ENCODE assay signal across 8 mouse cellular contexts in genomic region chr5:115163563-115163962, GRCm38 (mm10). TPM values are rescaled to one million over a fixed set of nuclear protein-coding genes. Genes with fewer than 3 reads are reported as not detected.
DNase-seq lines count a peak whose midpoint lies in the region; ATAC-seq and TF ChIP-seq lines count a peak whose summit lies in the region.

No protein-coding gene starts in this region.

- no peak for ATAC-seq in embryonic facial prominence, embryonic 14.5 days (ENCODE audit: low read depth)
- no peak for ATAC-seq in liver, embryonic 12.5 days

- no peaks in the 10 kb centered on the region for H3K36me3 ChIP-seq in embryonic facial prominence, embryonic 14.5 days (ENCODE audit: control insufficient read depth, insufficient read depth, low read length)
- no peaks in the 10 kb centered on the region for H3K36me3 ChIP-seq in kidney, adult 2 months (ENCODE audit: control insufficient read depth, insufficient read depth, low read length)
- H3K36me3 ChIP-seq in liver, embryonic 12.5 days: no peaks in the 10 kb centered on the region

- no peaks in the 10 kb centered on the region for H3K4me1 ChIP-seq in embryonic facial prominence, embryonic 14.5 days (ENCODE audit: control insufficient read depth, insufficient read depth, low read length)
- H3K4me1 ChIP-seq in kidney, adult 2 months (ENCODE audit: control insufficient read depth, insufficient read depth, low read length): peaks cover 7% of the 10 kb centered on the region
- H3K4me1 ChIP-seq in liver, embryonic 12.5 days: peaks cover 65% of the 10 kb centered on the region

- TF ChIP-seq POLR2A in kidney, adult 2 months (IDR thresholded peaks at IDR 0.05; ENCODE audit: low read depth, low read length): no peak

- WGBS in embryonic facial prominence, embryonic 14.5 days: 44% methylated on average over 8 of the region's 8 CpGs
- 39% methylated on average over 8 of the region's 8 CpGs for WGBS in kidney, adult 2 months
- 40% methylated on average over 8 of the region's 8 CpGs for WGBS in liver, embryonic 12.5 days (ENCODE audit: insufficient replicate concordance)

- 0 out of 2 replicates have a peak overlapping the region, but pooled peaks have one; percentile 40 for H3K9ac ChIP-seq in embryonic facial prominence, embryonic 14.5 days (ENCODE audit: low read depth, low read length)
- no peak overlapping the region for H3K9ac ChIP-seq in liver, embryonic 12.5 days

- peak overlapping the region; percentile 33; the same call in 1 of the 2 replicates for H3K4me2 ChIP-seq in embryonic facial prominence, embryonic 14.5 days (ENCODE audit: low read depth, low read length)
- H3K4me2 ChIP-seq in liver, embryonic 12.5 days: peak overlapping the region; percentile 19; the same call in 1 of the 2 replicates

- H3K9me3 ChIP-seq in embryonic facial prominence, embryonic 14.5 days (ENCODE audit: control insufficient read depth, low read length): no peaks in the 10 kb centered on the region
- H3K9me3 ChIP-seq in liver, embryonic 12.5 days (replicated peaks): no peaks in the 10 kb centered on the region

- H3K4me3 ChIP-seq in embryonic facial prominence, embryonic 14.5 days (ENCODE audit: low read depth, low read length): no peak overlapping the region; the same call in 1 of the 2 replicates
- no peak overlapping the region for H3K4me3 ChIP-seq in kidney, adult 2 months (ENCODE audit: insufficient read depth, low read depth, low read length)
- no peak overlapping the region for H3K4me3 ChIP-seq in liver, embryonic 12.5 days

- no peaks in the 10 kb centered on the region for H3K27me3 ChIP-seq in embryonic facial prominence, embryonic 14.5 days (replicated peaks; ENCODE audit: control insufficient read depth, insufficient read depth, low read length)
- no peaks in the 10 kb centered on the region for H3K27me3 ChIP-seq in kidney, adult 2 months (replicated peaks; ENCODE audit: control insufficient read depth, insufficient read depth, low read length)
- H3K27me3 ChIP-seq in liver, embryonic 12.5 days (replicated peaks): no peaks in the 10 kb centered on the region

- no peak overlapping the region for H3K27ac ChIP-seq in embryonic facial prominence, embryonic 14.5 days (replicated peaks; ENCODE audit: low read depth, low read length)
- H3K27ac ChIP-seq in kidney, adult 2 months (ENCODE audit: insufficient read depth, low read depth, low read length): no peak overlapping the region
- H3K27ac ChIP-seq in liver, embryonic 12.5 days: no peak overlapping the region

- TF ChIP-seq CTCF in kidney, adult 2 months (conservative IDR thresholded peaks at IDR 0.05; ENCODE audit: insufficient read depth, insufficient read length, low read depth, low read length): peak; percentile 70

- peak; percentile 65 for DNase-seq in layer of hippocampus, adult 11-12 months (ENCODE audit: low spot score)
- no peak for DNase-seq in layer of hippocampus, adult 9-10 months (ENCODE audit: low spot score)
- DNase-seq in adrenal gland, adult 2 months: peak; percentile 72
- DNase-seq in embryonic facial prominence, embryonic 14.5 days (ENCODE audit: low spot score): peak; percentile 45
- DNase-seq in kidney, adult 2 months: peak; percentile 76
- peak; percentile 64 to 69 for DNase-seq in right cerebral cortex, adult 2 months (ENCODE audit: low spot score in 2 of 2)
- DNase-seq in c-Kit-positive CD71-positive TER-119-positive erythroid progenitor cells, embryonic 14.5 days (ENCODE audit: low spot score): no peak

RNA-seq across cellular contexts. Expression of gene Mlec, which starts 5.6 kb away (rescaled TPM):
- total RNA-seq in adrenal gland, adult 2 months (2021): 100 to 1,000 TPM; 165 to 185 TPM
- 74.7 and 96.9 TPM in 2 replicates for polyA plus RNA-seq in adrenal gland, adult 2 months (2012; rRNA removed)
- 69.8 and 72.9 TPM in 2 replicates for polyA plus RNA-seq in embryonic facial prominence, embryonic 14.5 days (2014; fragmentation: Nextera tagmentation; extraction: Ambion mirVana)
- 202 and 209 TPM in 2 replicates for polyA plus RNA-seq in kidney, adult 2 months (2012; rRNA removed)
- 46.8 and 49.2 TPM in 2 replicates for polyA plus RNA-seq in liver, embryonic 12.5 days (2016; fragmentation: Nextera tagmentation; extraction: Ambion mirVana)

RNA-seq across cellular contexts. Expression of gene Unc119b, which starts 28.8 kb away (rescaled TPM):
- total RNA-seq in adrenal gland, adult 2 months (2021): 10 to 100 TPM; 32.0 to 44.8 TPM
- polyA plus RNA-seq in adrenal gland, adult 2 months (2012; rRNA removed): 37.5 and 39.2 TPM in 2 replicates
- polyA plus RNA-seq in embryonic facial prominence, embryonic 14.5 days (2014; fragmentation: Nextera tagmentation; extraction: Ambion mirVana): 32.2 and 35.4 TPM in 2 replicates
- 138 and 141 TPM in 2 replicates for polyA plus RNA-seq in kidney, adult 2 months (2012; rRNA removed)
- 16.1 and 17.6 TPM in 2 replicates for polyA plus RNA-seq in liver, embryonic 12.5 days (2016; fragmentation: Nextera tagmentation; extraction: Ambion mirVana)

RNA-seq across cellular contexts. Expression of gene Cabp1, which starts 30.6 kb away (rescaled TPM):
- 10 to 100 TPM; 37.7 to 57.1 TPM for total RNA-seq in adrenal gland, adult 2 months (2021)
- polyA plus RNA-seq in adrenal gland, adult 2 months (2012; rRNA removed): 45.7 and 61.7 TPM in 2 replicates
- 2.7 and 3.1 TPM in 2 replicates for polyA plus RNA-seq in embryonic facial prominence, embryonic 14.5 days (2014; fragmentation: Nextera tagmentation; extraction: Ambion mirVana)
- 1.7 and 2.6 TPM in 2 replicates for polyA plus RNA-seq in kidney, adult 2 months (2012; rRNA removed)
- 0.20 and 0.36 TPM in 2 replicates for polyA plus RNA-seq in liver, embryonic 12.5 days (2016; fragmentation: Nextera tagmentation; extraction: Ambion mirVana)

RNA-seq across cellular contexts. Expression of gene Acads, which starts 44.4 kb away (rescaled TPM):
- 100 to 1,000 TPM; 181 to 208 TPM for total RNA-seq in adrenal gland, adult 2 months (2021)
- 279 and 310 TPM in 2 replicates for polyA plus RNA-seq in adrenal gland, adult 2 months (2012; rRNA removed)
- 28.5 and 28.7 TPM in 2 replicates for polyA plus RNA-seq in embryonic facial prominence, embryonic 14.5 days (2014; fragmentation: Nextera tagmentation; extraction: Ambion mirVana)
- polyA plus RNA-seq in kidney, adult 2 months (2012; rRNA removed): 220 and 241 TPM in 2 replicates
- 43.9 and 51.1 TPM in 2 replicates for polyA plus RNA-seq in liver, embryonic 12.5 days (2016; fragmentation: Nextera tagmentation; extraction: Ambion mirVana)

Comparison
In these comparisons a context has a peak if more than half of its experiments do, and no peak if none do; other contexts are left out.
1. DNase-seq: peak in layer of hippocampus, adult 11-12 months (single experiment), adrenal gland, adult 2 months (single experiment), embryonic facial prominence, embryonic 14.5 days (single experiment), kidney, adult 2 months (single experiment) and right cerebral cortex, adult 2 months (2 of 2); none in layer of hippocampus, adult 9-10 months (single experiment) and c-Kit-positive CD71-positive TER-119-positive erythroid progenitor cells, embryonic 14.5 days (single experiment).
2. RNA of gene Cabp1, which starts 30.6 kb away (polyA plus RNA-seq): 45.7 to 61.7 TPM in adrenal gland, adult 2 months; 2.7 to 3.1 TPM in embryonic facial prominence, embryonic 14.5 days, 1.7 to 2.6 TPM in kidney, adult 2 months and 0.20 to 0.36 TPM in liver, embryonic 12.5 days; every median in the first group is over 10 times any median in the second.